8 mouse cellular contexts compared by ENCODE assay signal in genomic region chr1:144006542-144006941, GRCm38 (mm10). TPM values are rescaled to one million over a fixed set of nuclear protein-coding genes. Genes with fewer than 3 reads are reported as not detected.
DNase-seq lines count a peak whose midpoint lies in the region; ATAC-seq lines count a peak whose summit lies in the region.

No protein-coding gene starts in this region.

- 2% methylated on average over 8 of the region's 8 CpGs for WGBS in hindbrain, embryonic 14.5 days

- H3K4me3 ChIP-seq in hindbrain, embryonic 14.5 days (replicated peaks; ENCODE audit: low read length) = peak overlapping the region; percentile 6

- H3K27ac ChIP-seq in hindbrain, embryonic 14.5 days = no peak overlapping the region

- H3K9ac ChIP-seq in hindbrain, embryonic 14.5 days = peak overlapping the region; percentile 21; the same call in 1 of the 2 replicates

- H3K27me3 ChIP-seq in hindbrain, embryonic 14.5 days (ENCODE audit: control insufficient read depth, insufficient read depth, low read length) = no peaks in the 10 kb centered on the region; the same call in 1 of the 2 replicates

- no peaks in the 10 kb centered on the region for H3K9me3 ChIP-seq in hindbrain, embryonic 14.5 days (ENCODE audit: control insufficient read depth, low read length)

- H3K4me1 ChIP-seq in hindbrain, embryonic 14.5 days (replicated peaks; ENCODE audit: control insufficient read depth, insufficient read depth, low read length) = peaks cover 13% of the 10 kb centered on the region

- no peak for ATAC-seq in hindbrain, embryonic 14.5 days (ENCODE audit: low FRiP score)

- peak; percentile 88 for DNase-seq in NIH3T3 (ENCODE audit: low read depth)
- DNase-seq in cerebellum, postnatal 10 days = peak; percentile 82 to 83
- DNase-seq in frontal cortex, postnatal 25 days (ENCODE audit: low spot score in 2 of 2) = peak; percentile 33 to 36
- DNase-seq in hindbrain, embryonic 14.5 days (ENCODE audit: low spot score) = peak; percentile 77
- DNase-seq in left cerebral cortex, adult 11 months (ENCODE audit: low spot score) = peak; percentile 63
- DNase-seq in lung, postnatal 4 days = peak; percentile 81
- DNase-seq in right cerebral cortex, adult 2 months (ENCODE audit: low spot score in 2 of 2) = peak; percentile 62 to 75
- DNase-seq in urinary bladder, postnatal 25 days (ENCODE audit: low spot score) = peak; percentile 26

- peaks cover 7% of the 10 kb centered on the region for H3K36me3 ChIP-seq in hindbrain, embryonic 14.5 days (replicated peaks; ENCODE audit: control insufficient read depth, insufficient read depth)

- H3K4me2 ChIP-seq in hindbrain, embryonic 14.5 days (replicated peaks) = peak overlapping the region; percentile 43

RNA-seq across cellular contexts. Expression of gene Rgs2, which starts 2.6 kb away (rescaled TPM):
- 107 and 112 TPM in 2 replicates for polyA plus RNA-seq in hindbrain, embryonic 14.5 days (2014; fragmentation: Nextera tagmentation; extraction: Ambion mirVana)

Comparison
In these comparisons a context has a peak if more than half of its experiments do, and no peak if none do; other contexts are left out.
1. DNase-seq: peak in every context shown above with its lines; median percentile 88 in NIH3T3; 82 in cerebellum, postnatal 10 days; 81 in lung, postnatal 4 days; 77 in hindbrain, embryonic 14.5 days; 68 in right cerebral cortex, adult 2 months; 63 in left cerebral cortex, adult 11 months; 34 in frontal cortex, postnatal 25 days; 26 in urinary bladder, postnatal 25 days.